Mouse (Mus musculus) bone marrow macrophage, adult 2 months (primary cell): ENCODE measurements around the gene Tpm3.

Experiments
- CTCF ChIP-seq: IDR thresholded peaks from 2 replicates; pipeline ENCODE4 v1.5.1; 2012; ENCODE audit warnings: low read depth, mild to moderate bottlenecking, low read length, moderate library complexity
- POLR2A ChIP-seq: IDR thresholded peaks from 2 replicates; pipeline ENCODE4 v1.6.1; 2012; ENCODE audit warnings: mild to moderate bottlenecking, low read depth, low read length, borderline replicate concordance

GRCm38 (mm10) chr3:90079133-90079762 lies 6.8 kb downstream of the Tpm3 start:
- TF ChIP-seq CTCF (no peak), POLR2A (no peak)
